In genomic region chr10:81302781-81303218, GRCm38 (mm10) we compare ENCODE assay signal across 8 mouse cellular contexts. TPM values are rescaled to one million over a fixed set of nuclear protein-coding genes. Genes with fewer than 3 reads are reported as not detected.
DNase-seq lines count a peak whose midpoint lies in the region; ATAC-seq and TF ChIP-seq lines count a peak whose summit lies in the region.

No protein-coding gene starts in this region.

- H3K27me3 ChIP-seq in lung, embryonic 16.5 days (ENCODE audit: control insufficient read depth, insufficient read depth, low read depth, low read length) = no peaks in the 10 kb centered on the region
- no peaks in the 10 kb centered on the region for H3K27me3 ChIP-seq in heart, postnatal 0 days (ENCODE audit: control insufficient read depth, insufficient read depth, low read length)
- H3K27me3 ChIP-seq in liver, embryonic 13.5 days = no peaks in the 10 kb centered on the region

- peak; percentile 61 for DNase-seq in cerebellum, adult 11-12 months
- no peak for DNase-seq in cerebellum, adult 11 months
- no peak for DNase-seq in lung, postnatal 25 days (ENCODE audit: low spot score)
- DNase-seq in heart, postnatal 0 days (ENCODE audit: low spot score) = peak; percentile 60
- DNase-seq in liver, embryonic 13.5 days = no peak
- no peak for DNase-seq in spleen, adult 12 weeks (ENCODE audit: low spot score)
- no peak for DNase-seq in ovary, postnatal 10 days (ENCODE audit: low spot score)

- peaks cover 20% of the 10 kb centered on the region for H3K36me3 ChIP-seq in lung, embryonic 16.5 days (ENCODE audit: control insufficient read depth, insufficient read depth, low read length)
- H3K36me3 ChIP-seq in heart, postnatal 0 days (replicated peaks; ENCODE audit: control insufficient read depth, insufficient read depth, low read length) = peaks cover 22% of the 10 kb centered on the region
- peaks cover 29% of the 10 kb centered on the region for H3K36me3 ChIP-seq in liver, embryonic 13.5 days

- peak; percentile 12; the same call in 1 of the 2 replicates for ATAC-seq in lung, embryonic 16.5 days (ENCODE audit: low read depth)
- ATAC-seq in heart, postnatal 0 days (ENCODE audit: insufficient read depth, low read depth) = peak; percentile 68
- peak; percentile 43 for ATAC-seq in liver, embryonic 13.5 days (ENCODE audit: low read depth)

- TF ChIP-seq EP300 in heart, postnatal 0 days (IDR thresholded peaks at IDR 0.05; ENCODE audit: low read depth) = no peak; the same call in 1 of the 2 replicates

- H3K27ac ChIP-seq in lung, embryonic 16.5 days (ENCODE audit: low read length) = peak overlapping the region; percentile 53; the same call in 1 of the 2 replicates
- peak overlapping the region; percentile 74 for H3K27ac ChIP-seq in heart, postnatal 0 days (ENCODE audit: low read depth)
- peak overlapping the region; percentile 71 for H3K27ac ChIP-seq in liver, embryonic 13.5 days

- no peak for TF ChIP-seq CTCF in heart, postnatal 0 days (IDR thresholded peaks at IDR 0.05; ENCODE audit: low read depth)

- peak overlapping the region; percentile 1 for H3K4me2 ChIP-seq in lung, embryonic 16.5 days (ENCODE audit: low read depth, low read length)
- peak overlapping the region; percentile 45 for H3K4me2 ChIP-seq in heart, postnatal 0 days (ENCODE audit: low read depth, low read length)
- H3K4me2 ChIP-seq in liver, embryonic 13.5 days = peak overlapping the region; percentile 58

- H3K4me3 ChIP-seq in lung, embryonic 16.5 days (ENCODE audit: low read length) = no peak overlapping the region
- H3K4me3 ChIP-seq in heart, postnatal 0 days (ENCODE audit: low read depth, low read length) = 0 out of 2 replicates have a peak overlapping the region, but pooled peaks have one; percentile 4
- H3K4me3 ChIP-seq in liver, embryonic 13.5 days (replicated peaks) = peak overlapping the region; percentile 32

- no peaks in the 10 kb centered on the region for H3K9me3 ChIP-seq in lung, embryonic 16.5 days (ENCODE audit: control insufficient read depth, low read length)
- H3K9me3 ChIP-seq in heart, postnatal 0 days (replicated peaks; ENCODE audit: control insufficient read depth, low read length) = no peaks in the 10 kb centered on the region
- H3K9me3 ChIP-seq in liver, embryonic 13.5 days (replicated peaks) = no peaks in the 10 kb centered on the region

- 40% methylated on average over 14 of the region's 14 CpGs for WGBS in lung, embryonic 16.5 days
- WGBS in heart, postnatal 0 days = 10% methylated on average over 14 of the region's 14 CpGs
- 17% methylated on average over 14 of the region's 14 CpGs for WGBS in liver, embryonic 13.5 days (ENCODE audit: insufficient replicate concordance)

- peaks cover 35% of the 10 kb centered on the region for H3K4me1 ChIP-seq in lung, embryonic 16.5 days (replicated peaks; ENCODE audit: control insufficient read depth, insufficient read depth, low read length)
- peaks cover 50% of the 10 kb centered on the region for H3K4me1 ChIP-seq in heart, postnatal 0 days (ENCODE audit: control insufficient read depth, insufficient read depth)
- H3K4me1 ChIP-seq in liver, embryonic 13.5 days (replicated peaks) = peaks cover 76% of the 10 kb centered on the region

- H3K9ac ChIP-seq in lung, embryonic 16.5 days (ENCODE audit: low read length) = peak overlapping the region; percentile 30
- peak overlapping the region; percentile 17; the same call in 1 of the 2 replicates for H3K9ac ChIP-seq in heart, postnatal 0 days (replicated peaks; ENCODE audit: low read depth, low read length)
- peak overlapping the region; percentile 56 for H3K9ac ChIP-seq in liver, embryonic 13.5 days

RNA-seq across cellular contexts. Expression of gene Pip5k1c, which starts 10.0 kb away (rescaled TPM):
- 41.0 and 43.1 TPM in 2 replicates for polyA plus RNA-seq in lung, embryonic 16.5 days (2015; fragmentation: Nextera tagmentation; extraction: Ambion mirVana)
- total RNA-seq in heart, postnatal 0 days (2014; rRNA removed; ENCODE audit: low replicate concordance) = 38.5 and 44.3 TPM in 2 replicates
- 20.9 and 21.4 TPM in 2 replicates for polyA plus RNA-seq in heart, postnatal 0 days (2015; fragmentation: Nextera tagmentation; extraction: Ambion mirVana)
- 13.2 and 16.7 TPM in 2 replicates for polyA plus RNA-seq in liver, embryonic 13.5 days (2015; fragmentation: Nextera tagmentation; extraction: Ambion mirVana)

RNA-seq across cellular contexts. Expression of gene Tjp3, which starts 11.4 kb away (rescaled TPM):
- 29.3 and 32.9 TPM in 2 replicates for polyA plus RNA-seq in lung, embryonic 16.5 days (2015; fragmentation: Nextera tagmentation; extraction: Ambion mirVana)
- total RNA-seq in heart, postnatal 0 days (2014; rRNA removed; ENCODE audit: low replicate concordance) = 0.12 and 2.3 TPM in 2 replicates
- polyA plus RNA-seq in heart, postnatal 0 days (2015; fragmentation: Nextera tagmentation; extraction: Ambion mirVana) = 0.51 and 0.62 TPM in 2 replicates
- 0.35 and 0.43 TPM in 2 replicates for polyA plus RNA-seq in liver, embryonic 13.5 days (2015; fragmentation: Nextera tagmentation; extraction: Ambion mirVana)

RNA-seq across cellular contexts. Expression of gene Cactin, which starts 18.1 kb away (rescaled TPM):
- 36.6 and 37.9 TPM in 2 replicates for polyA plus RNA-seq in lung, embryonic 16.5 days (2015; fragmentation: Nextera tagmentation; extraction: Ambion mirVana)
- 14.3 and 14.9 TPM in 2 replicates for total RNA-seq in heart, postnatal 0 days (2014; rRNA removed; ENCODE audit: low replicate concordance)
- 12.8 and 13.7 TPM in 2 replicates for polyA plus RNA-seq in heart, postnatal 0 days (2015; fragmentation: Nextera tagmentation; extraction: Ambion mirVana)
- 29.5 and 33.0 TPM in 2 replicates for polyA plus RNA-seq in liver, embryonic 13.5 days (2015; fragmentation: Nextera tagmentation; extraction: Ambion mirVana)

RNA-seq across cellular contexts. Expression of gene Tbxa2r, which starts 25.7 kb away (rescaled TPM):
- 18.6 and 19.6 TPM in 2 replicates for polyA plus RNA-seq in lung, embryonic 16.5 days (2015; fragmentation: Nextera tagmentation; extraction: Ambion mirVana)
- 4.7 and 10.5 TPM in 2 replicates for total RNA-seq in heart, postnatal 0 days (2014; rRNA removed; ENCODE audit: low replicate concordance)
- 6.3 and 7.0 TPM in 2 replicates for polyA plus RNA-seq in heart, postnatal 0 days (2015; fragmentation: Nextera tagmentation; extraction: Ambion mirVana)
- 5.2 and 5.3 TPM in 2 replicates for polyA plus RNA-seq in liver, embryonic 13.5 days (2015; fragmentation: Nextera tagmentation; extraction: Ambion mirVana)

RNA-seq across cellular contexts. Expression of gene Apba3, which starts 36.0 kb away (rescaled TPM):
- 61.2 and 69.2 TPM in 2 replicates for polyA plus RNA-seq in lung, embryonic 16.5 days (2015; fragmentation: Nextera tagmentation; extraction: Ambion mirVana)
- total RNA-seq in heart, postnatal 0 days (2014; rRNA removed; ENCODE audit: low replicate concordance) = 84.8 and 114 TPM in 2 replicates
- 45.2 and 46.1 TPM in 2 replicates for polyA plus RNA-seq in heart, postnatal 0 days (2015; fragmentation: Nextera tagmentation; extraction: Ambion mirVana)
- 24.5 and 26.7 TPM in 2 replicates for polyA plus RNA-seq in liver, embryonic 13.5 days (2015; fragmentation: Nextera tagmentation; extraction: Ambion mirVana)

Comparison
In these comparisons a context has a peak if more than half of its experiments do, and no peak if none do; other contexts are left out.
1. DNase-seq: peak in cerebellum, adult 11-12 months (single experiment) and heart, postnatal 0 days (single experiment); none in cerebellum, adult 11 months (single experiment), lung, postnatal 25 days (single experiment), liver, embryonic 13.5 days (single experiment), spleen, adult 12 weeks (single experiment) and ovary, postnatal 10 days (single experiment).
2. ATAC-seq: peak in every context shown above with its lines; median percentile 68 in heart, postnatal 0 days; 43 in liver, embryonic 13.5 days; 12 in lung, embryonic 16.5 days.
3. H3K4me2 ChIP-seq: peak in every context shown above with its lines; median percentile 58 in liver, embryonic 13.5 days; 45 in heart, postnatal 0 days; 1 in lung, embryonic 16.5 days.
4. RNA of gene Tjp3, which starts 11.4 kb away (polyA plus RNA-seq): 29.3 to 32.9 TPM in lung, embryonic 16.5 days; 0.51 to 0.62 TPM in heart, postnatal 0 days and 0.35 to 0.43 TPM in liver, embryonic 13.5 days; every median in the first group is over 10 times any median in the second.
5. Peak in every context shown above with its lines, with median percentiles within 50 percentile points of each other: H3K27ac ChIP-seq and H3K9ac ChIP-seq.